Mouse (Mus musculus) mouse trophoblast stem cell (cell line): ENCODE measurements around the gene Olfr1447.

ENCODE experiments used
- in situ Hi-C, 2 experiments: fragments of 300-500 bp; cut with MseI, MboI; formaldehyde crosslinking; loops; 2 replicates in 1 of 2; 3 replicates in 1 of 2; pipeline ENCODE4 v1.15.1; 2025

Olfr1447 gene

DNA sequence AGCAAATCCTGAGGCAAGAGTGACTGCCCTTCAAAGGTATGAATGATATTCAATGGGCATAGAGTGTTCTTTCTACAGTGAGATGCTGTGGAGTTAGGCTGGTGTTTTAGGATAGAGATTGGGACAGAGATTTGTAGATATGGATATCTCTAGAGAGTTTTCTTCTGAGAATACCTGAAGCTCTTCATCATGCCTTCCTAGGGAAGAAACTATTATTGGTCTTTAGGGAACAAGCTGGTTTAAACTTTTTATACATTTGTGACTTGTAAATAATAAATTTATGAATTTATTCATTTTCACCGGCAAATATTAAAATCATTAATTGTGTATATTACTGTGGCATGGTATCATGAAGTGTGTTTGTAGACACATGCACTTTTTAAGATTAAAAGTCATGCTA, at the start of gene Olfr1447:
Olfr1447 (minus strand) TSS at position 101 of the 400 bp plus-strand sequence.
- in situ Hi-C loops, result no loop called here

DNA sequence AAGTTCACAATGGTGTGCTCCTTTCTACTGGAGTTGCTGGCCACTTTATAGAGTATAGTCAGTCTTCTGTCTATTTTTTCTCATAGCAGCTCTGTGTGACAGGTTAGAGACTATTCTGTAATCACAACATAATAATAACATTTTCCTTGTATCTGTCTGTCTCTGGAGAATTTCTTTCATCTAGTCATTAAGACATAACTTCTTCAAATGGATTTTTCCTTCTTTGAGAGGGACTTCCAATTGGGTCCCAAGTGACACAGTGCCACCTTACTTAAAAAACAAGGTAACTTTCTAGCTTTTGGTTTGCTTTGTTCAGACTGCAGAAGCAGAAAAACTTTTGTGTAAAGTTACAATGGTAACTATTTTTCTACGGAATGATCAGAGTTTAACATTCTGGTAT, 46.4 kb upstream of the Olfr1447 start, which contains the start of gene Olfr1450:
Olfr1450 (plus strand) TSS at position 301 of the 400 bp plus-strand sequence.
- in situ Hi-C loops, result no loop called here

DNA sequence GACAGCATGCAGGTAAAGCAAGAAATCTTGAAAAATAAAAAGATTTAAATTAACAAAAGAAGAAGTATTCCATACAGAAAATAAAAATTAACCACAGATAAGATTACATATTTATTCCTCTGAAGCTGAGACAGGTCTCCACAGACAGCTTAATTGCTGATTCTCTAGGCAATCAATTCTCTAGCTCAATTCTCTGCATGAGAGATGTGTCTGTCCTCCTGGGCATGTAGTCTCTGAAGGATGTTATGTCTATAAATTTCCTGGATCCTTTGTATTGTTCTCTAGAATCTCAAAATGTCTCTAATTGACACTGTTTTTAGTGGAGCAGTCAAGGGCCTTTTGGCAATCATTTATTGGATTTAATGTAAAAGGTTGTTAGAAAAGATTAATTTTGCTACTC, 27.0 kb upstream of the Olfr1447 start, which contains the start of gene Olfr1449:
Olfr1449 (plus strand) TSS at position 301 of the 400 bp plus-strand sequence.
- in situ Hi-C loops, result no loop called here

DNA sequence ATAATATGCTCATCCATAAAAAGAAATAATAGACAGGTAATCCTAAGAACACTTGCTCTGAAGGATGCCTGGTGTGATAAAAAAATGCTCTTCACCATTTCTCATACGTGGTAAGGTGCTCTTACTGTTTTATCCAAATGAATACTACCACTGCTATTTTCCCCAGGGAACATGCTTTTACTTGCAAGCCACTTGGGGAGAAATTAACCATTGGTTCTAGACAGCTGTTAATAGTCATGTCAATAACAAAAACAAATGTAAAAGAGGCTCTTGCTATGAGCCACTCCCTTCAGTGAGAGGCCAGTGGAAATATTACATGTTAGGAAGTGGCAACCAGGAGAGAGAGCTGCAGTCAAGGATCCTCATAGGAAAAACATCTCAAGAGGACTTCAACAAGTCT, 20.8 kb upstream of the Olfr1447 start, which contains the start of gene Olfr1448:
Olfr1448 (minus strand) TSS at position 101 of the 400 bp plus-strand sequence.
- in situ Hi-C loops, result no loop called here

DNA sequence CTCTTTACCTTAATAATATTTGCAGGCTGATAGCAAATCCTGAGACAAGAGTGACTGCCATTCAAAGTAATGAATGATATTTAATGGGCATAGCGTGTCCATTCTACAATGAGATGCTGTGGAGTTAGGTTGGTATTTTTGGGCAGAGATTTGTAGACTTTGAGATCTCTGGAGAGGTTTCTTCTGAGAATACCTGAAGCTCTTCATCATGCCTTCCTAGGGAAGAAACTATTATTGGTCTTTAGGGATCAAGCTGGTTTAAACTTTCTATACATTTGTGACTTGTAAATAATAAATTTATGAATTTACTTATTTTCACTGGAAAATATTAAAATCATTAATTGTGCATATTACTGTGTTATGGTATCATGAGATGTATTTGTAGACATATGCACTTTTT, 10.1 kb downstream of the Olfr1447 start, which contains the start of gene Olfr1446:
Olfr1446 (minus strand) TSS at position 101 of the 400 bp plus-strand sequence.
- in situ Hi-C loops, result no loop called here

DNA sequence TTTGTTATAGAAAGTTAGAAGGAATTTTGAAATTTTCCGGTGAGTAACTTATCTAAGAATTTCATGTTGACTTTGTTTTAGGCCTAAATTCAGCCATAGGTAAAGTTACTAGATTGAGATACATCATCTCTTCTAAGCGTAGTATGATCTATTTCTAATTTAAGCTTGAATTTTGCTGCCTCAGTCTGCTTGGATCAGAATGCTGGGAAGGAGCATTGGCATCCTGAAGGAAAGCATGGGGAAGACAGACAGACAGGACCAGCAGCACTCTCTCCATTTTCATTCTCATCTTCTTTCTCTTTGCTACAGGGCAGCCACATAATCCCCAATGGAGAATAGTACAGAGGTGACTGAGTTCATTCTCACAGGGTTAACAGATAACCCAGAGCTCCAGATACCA, 20.0 kb downstream of the Olfr1447 start, which contains the start of gene Olfr1445:
Olfr1445 (plus strand) TSS at position 301 of the 400 bp plus-strand sequence.
- in situ Hi-C loops, result no loop called here

DNA sequence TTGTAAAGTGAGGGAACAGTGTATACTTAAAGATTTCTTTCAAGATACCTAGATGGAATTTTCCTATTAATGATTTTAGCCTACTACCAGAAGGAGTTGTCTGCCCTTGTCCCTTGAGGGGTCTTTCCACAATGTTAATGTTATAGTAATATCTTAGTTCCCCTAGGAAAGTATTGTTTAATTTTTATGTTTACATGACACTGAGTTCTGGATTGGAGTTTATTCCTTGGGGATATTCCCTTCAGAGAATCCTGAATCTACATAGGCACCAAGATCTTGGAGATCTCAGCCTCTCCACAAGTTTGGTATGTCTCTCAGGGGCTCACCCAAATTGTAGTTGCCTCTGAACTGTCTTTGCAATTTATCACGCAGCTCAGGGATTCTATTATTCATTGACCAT, 46.6 kb downstream of the Olfr1447 start, which contains the start of gene Olfr1444:
Olfr1444 (plus strand) TSS at position 301 of the 400 bp plus-strand sequence.
- in situ Hi-C loops, result no loop called here
